Mouse (Mus musculus) large intestine, adult 2 months (tissue): ENCODE results near the gene Phip. TPM values are rescaled to one million over a fixed set of nuclear protein-coding genes. Genes with fewer than 3 reads are reported as not detected.

Experiments
- DNase-seq: peaks from one replicate; pipeline ENCODE4 v3.0.0-alpha.2; 2012; ENCODE audit warnings: low read depth, low spot score
- WGBS: fragments of 180-500 bp; shearing (Covaris S2); methylation state at CpG from one replicate; pipeline ENCODE4 v1.1.7; 2018; 5-methylcytosine and 5-hydroxymethylcytosine counted together
- polyA plus RNA-seq: library from polyadenylated mRNA; depleted of rRNA; stranded (reverse); fragments of >200 nt; gene quantifications from 2 replicates; pipeline ENCODE4 v1.2.3, GENCODE M21; 2012

Phip gene
- polyA plus RNA-seq, 1 experiment = 1.3 TPM

DNA sequence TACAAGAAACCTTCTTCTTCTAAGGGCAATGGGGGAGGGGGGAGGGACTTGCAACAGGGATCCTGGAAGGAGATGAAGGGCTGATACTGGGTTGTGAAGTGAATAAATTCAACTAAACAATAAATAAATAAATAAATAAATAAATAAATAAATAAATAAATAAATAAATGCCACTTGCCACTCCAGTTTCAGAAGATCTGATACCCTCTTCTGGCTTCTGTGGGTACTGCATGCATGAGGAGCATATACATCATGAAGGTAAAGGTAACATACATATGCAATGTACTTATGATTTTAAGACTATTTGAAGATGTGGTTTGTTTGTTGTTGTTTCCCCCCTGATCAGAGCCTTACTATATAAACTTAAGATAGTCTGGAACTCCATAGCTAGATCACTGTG, 91.1 kb downstream of the Phip start:
- no peak for DNase-seq

DNA sequence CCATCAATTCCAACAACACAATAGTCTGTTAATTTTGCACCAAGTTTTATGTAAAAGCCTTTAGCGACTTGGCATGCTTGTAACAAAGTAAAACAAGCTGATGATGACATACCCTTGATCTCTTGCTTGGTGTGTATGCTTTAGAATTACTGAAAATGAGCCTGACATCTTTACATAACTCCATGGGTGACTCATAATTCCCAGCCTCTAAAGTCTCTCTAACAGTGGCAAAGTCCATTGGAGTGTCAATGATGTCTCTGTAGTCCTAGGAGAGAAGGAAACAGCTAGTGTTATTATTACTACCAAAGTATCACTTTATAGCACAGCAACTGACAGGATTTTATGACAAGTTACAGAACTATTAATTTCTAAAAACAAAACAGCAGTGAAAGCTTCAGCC, 98.2 kb downstream of the Phip start:
- WGBS = 29% methylated on average over 1 of the region's 1 CpGs
- DNase-seq = peak; percentile 42

DNA sequence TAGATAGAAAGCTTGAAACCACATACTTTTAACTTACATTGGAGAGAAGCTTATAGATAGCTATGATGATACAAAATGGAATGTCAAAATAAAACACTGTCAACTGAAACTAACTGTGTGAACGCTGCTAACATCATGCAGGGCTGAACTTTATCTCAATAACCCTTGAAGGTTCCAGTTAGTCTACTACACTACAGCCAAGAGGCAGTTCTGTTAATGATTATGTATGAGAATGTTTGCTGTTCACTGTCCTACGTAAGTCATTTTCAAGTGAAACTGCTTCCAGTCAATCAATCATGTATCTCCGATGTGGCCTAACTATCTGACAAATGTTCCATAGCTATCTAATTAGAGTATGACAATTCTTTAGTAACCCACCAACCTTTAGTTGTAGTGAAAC, 107.6 kb downstream of the Phip start:
- DNase-seq = no peak
- 31% methylated on average over 3 of the region's 3 CpGs for WGBS

- DNase-seq = no peak
- WGBS = 84% methylated on average over 1 of the region's 1 CpGs
Observed at GRCm38 (mm10) chr9:82866121-82866520, 109.2 kb downstream of the Phip start.

DNA sequence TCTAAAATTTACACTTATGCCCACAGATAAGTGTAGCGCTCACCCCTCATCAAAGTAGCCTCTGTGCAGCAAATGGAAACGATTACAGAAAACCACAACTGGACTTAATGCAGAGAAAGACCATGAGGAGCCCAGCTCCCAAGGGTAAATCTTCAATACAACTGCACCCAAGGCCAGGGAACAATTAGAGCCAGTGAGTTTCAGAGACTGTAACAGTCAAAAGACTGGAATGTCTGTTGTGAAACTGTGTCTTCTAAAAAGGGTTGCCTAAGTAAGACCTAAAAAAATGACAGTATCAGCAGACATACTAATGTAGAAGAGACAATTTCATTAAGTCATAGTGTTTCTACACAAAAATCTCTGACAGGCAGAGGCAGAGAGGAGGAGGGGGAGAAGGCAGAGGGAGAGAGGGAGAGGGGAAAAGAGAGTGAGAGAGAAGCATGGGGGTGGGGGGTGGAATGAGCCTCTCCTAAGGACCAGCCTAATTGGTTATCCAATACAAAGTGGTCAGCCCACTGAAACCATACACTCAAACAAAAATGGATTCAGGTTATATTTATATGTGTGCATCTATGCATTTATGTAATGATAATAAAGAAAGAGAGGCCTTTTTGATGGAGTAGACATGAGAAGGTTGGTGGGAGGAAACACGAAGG, 113.4 kb downstream of the Phip start:
- 88% methylated on average over 3 of the region's 3 CpGs for WGBS

DNA sequence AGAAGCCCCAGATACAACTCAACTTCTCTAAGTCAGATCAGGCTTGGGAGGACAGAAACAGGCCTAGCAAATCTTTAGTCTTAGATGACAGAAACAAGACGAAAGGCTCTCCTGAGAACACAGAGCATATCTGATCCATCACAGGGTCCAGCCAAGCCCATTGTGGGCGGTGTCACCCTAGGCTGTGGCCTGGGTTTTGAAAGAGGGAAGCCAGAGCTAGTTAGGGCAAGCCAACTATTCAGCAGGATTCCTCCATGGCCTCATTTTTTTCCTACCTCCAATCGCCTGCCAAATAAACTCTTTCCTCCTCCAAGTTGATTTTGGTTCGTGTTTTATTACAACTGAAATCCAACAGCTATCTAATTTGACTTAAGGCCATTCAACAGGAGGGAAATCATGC, 114.0 kb downstream of the Phip start:
- WGBS = 72% methylated on average over 4 of the region's 4 CpGs
- no peak for DNase-seq

More for the DNA sequence above, 113.4 kb downstream of the Phip start:
- no peak for DNase-seq

GRCm38 (mm10) chr9:82860805-82861204, 114.5 kb downstream of the Phip start:
- WGBS = 89% methylated on average over 2 of the region's 2 CpGs

GRCm38 (mm10) chr9:82856241-82856640, 119.1 kb downstream of the Phip start:
- no peak for DNase-seq
- WGBS = 70% methylated on average over 4 of the region's 4 CpGs

More at GRCm38 (mm10) chr9:82860805-82861204, 114.5 kb downstream of the Phip start:
- DNase-seq = no peak

- WGBS = 35% methylated on average over 3 of the region's 3 CpGs
- DNase-seq = no peak
Observed at GRCm38 (mm10) chr9:82854973-82855614, 120.2 kb downstream of the Phip start.

DNA sequence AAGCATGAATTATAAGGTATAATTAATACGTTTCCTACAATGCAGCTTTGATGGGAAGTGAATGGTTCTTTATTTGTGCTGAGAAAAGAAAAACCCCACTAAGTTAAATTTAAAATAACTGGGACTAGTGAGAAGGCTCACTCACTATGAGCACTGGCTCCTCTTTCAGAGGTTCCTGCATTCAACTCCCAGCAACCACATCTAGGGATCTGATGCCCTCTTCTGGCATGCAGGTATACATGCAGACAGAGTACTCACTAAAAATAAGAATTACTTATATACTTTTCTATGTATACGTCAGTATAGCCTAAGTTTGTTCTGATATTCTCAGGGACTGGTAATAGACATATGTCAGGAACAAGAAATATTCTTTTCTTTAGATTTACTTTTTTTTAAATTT, 121.3 kb downstream of the Phip start:
- DNase-seq = no peak

DNA sequence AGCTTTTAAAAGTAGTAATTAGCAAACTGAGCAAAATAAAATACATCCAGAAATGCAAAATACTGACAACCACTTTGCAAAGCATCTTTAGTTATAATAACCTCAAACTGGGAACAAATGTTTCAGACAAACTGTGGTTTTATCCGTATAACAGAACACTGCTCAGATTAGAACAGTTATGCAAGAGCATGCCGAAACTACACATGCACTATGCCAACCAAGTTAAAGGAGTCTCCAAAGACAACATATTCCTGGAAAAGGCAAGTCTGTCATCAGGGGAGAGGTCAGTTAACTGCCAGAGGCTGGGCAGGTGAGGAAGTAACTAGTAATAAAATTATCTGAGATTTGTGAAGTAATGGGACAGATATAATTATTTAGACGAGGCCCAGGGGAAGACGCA, 132.6 kb downstream of the Phip start:
- DNase-seq = no peak
- 74% methylated on average over 4 of the region's 4 CpGs for WGBS

More for the DNA sequence above, 121.3 kb downstream of the Phip start:
- 63% methylated on average over 2 of the region's 2 CpGs for WGBS

GRCm38 (mm10) chr9:82835921-82836320, 139.4 kb downstream of the Phip start:
- DNase-seq = no peak
- 76% methylated on average over 6 of the region's 6 CpGs for WGBS

DNA sequence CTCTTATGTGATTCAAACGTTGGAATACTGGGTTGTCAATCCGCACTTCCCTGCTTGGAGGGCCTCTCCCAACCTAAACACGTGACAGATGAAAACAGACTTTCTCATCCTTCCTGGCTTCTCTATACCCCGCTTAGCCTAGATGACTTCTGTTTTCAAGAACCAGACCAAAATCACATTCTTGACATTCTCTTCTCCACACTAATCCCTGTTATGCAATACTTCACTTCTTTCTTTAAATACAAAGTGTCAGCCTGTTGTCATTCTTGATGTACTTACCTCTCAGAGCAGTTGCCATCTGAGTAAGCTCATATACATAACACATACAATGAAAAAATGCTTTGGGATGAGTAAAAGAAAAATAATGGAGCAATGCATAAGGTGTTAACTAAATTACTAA, 143.4 kb downstream of the Phip start:
- WGBS = 56% methylated on average over 4 of the region's 4 CpGs
- no peak for DNase-seq

- no peak for DNase-seq
- WGBS = 1% methylated on average over 65 of the region's 65 CpGs
Observed at GRCm38 (mm10) chr9:82829693-82830430, 145.5 kb downstream of the Phip start.

GRCm38 (mm10) chr9:82829007-82829689, 146.2 kb downstream of the Phip start, which contains the start of gene Irak1bp1:
Gene Irak1bp1, plus strand, starts transcription at chr9:82829540.
- 16% methylated on average over 20 of the region's 20 CpGs for WGBS
- DNase-seq = no peak

GRCm38 (mm10) chr9:82826426-82826825, 148.9 kb downstream of the Phip start:
- 91% methylated on average over 6 of the region's 6 CpGs for WGBS

More at GRCm38 (mm10) chr9:82826426-82826825, 148.9 kb downstream of the Phip start:
- DNase-seq = no peak
